Mouse (Mus musculus) embryonic fibroblast, embryonic 13.5 days (primary cell): ENCODE results near the gene Tbl1x. TPM values are rescaled to one million over a fixed set of nuclear protein-coding genes. Genes with fewer than 3 reads are reported as not detected.

Experiments used
- H3K27ac ChIP-seq: 2 replicates; pipeline ENCODE4 v1.5.1; 2012; ENCODE audit warnings: low read length, control low read depth, inconsistent platforms; ENCODE audit not compliant: insufficient read depth
- H3K4me1 ChIP-seq: 2 replicates; pipeline ENCODE4 v1.6.1; 2011; ENCODE audit warnings: low read length; ENCODE audit not compliant: control insufficient read depth, insufficient read depth
- H3K4me3 ChIP-seq: 2 replicates; pipeline ENCODE4 v1.5.1; 2011; ENCODE audit warnings: mild to moderate bottlenecking, control low read depth, low read length; ENCODE audit not compliant: insufficient read depth
- CTCF ChIP-seq: IDR thresholded peaks from 2 replicates; pipeline ENCODE4 v1.5.1; 2011; ENCODE audit warnings: mild to moderate bottlenecking, control low read depth, low read length, moderate library complexity, borderline replicate concordance; ENCODE audit not compliant: insufficient read depth
- POLR2A ChIP-seq: IDR thresholded peaks from 2 replicates; pipeline ENCODE4 v1.6.1; 2011; ENCODE audit warnings: low read depth, mild to moderate bottlenecking, control low read depth, low read length, moderate library complexity
- polyA plus RNA-seq: library from polyadenylated mRNA; stranded (reverse); fragments of >200 nt; gene quantifications from 2 replicates; pipeline ENCODE4 v1.2.4, GENCODE M21; 2011; ENCODE audit warnings: low read depth; ENCODE audit not compliant: missing spikeins, insufficient read length

The Tbl1x gene
- polyA plus RNA-seq, 1 experiment: 98.7 TPM

GRCm38 (mm10) chrX:77603496-77604258 is 92.9 kb downstream of the Tbl1x start:
- TF ChIP-seq POLR2A (no peak), CTCF (no peak)
- no peak overlapping the region for H3K27ac ChIP-seq
- no peak overlapping the region for H3K4me3 ChIP-seq
- H3K4me1 ChIP-seq: no peaks in the 10 kb centered on the region; the same call in 1 of the 2 replicates

- H3K27ac ChIP-seq: no peak overlapping the region
- no peak for TF ChIP-seq POLR2A
- TF ChIP-seq CTCF: no peak
- H3K4me3 ChIP-seq: no peak overlapping the region
- no peaks in the 10 kb centered on the region for H3K4me1 ChIP-seq
These were observed 96.7 kb downstream of the Tbl1x start for GRCm38 (mm10) chrX:77607488-77607887.

- no peak for TF ChIP-seq POLR2A
- no peak for TF ChIP-seq CTCF
- no peak overlapping the region for H3K27ac ChIP-seq
- no peaks in the 10 kb centered on the region for H3K4me1 ChIP-seq
- no peak overlapping the region for H3K4me3 ChIP-seq
These were observed 98.3 kb downstream of the Tbl1x start for GRCm38 (mm10) chrX:77608947-77609703.

- H3K4me1 ChIP-seq: no peaks in the 10 kb centered on the region
- H3K4me3 ChIP-seq: no peak overlapping the region
- no peak overlapping the region for H3K27ac ChIP-seq
- no peak for TF ChIP-seq CTCF
- TF ChIP-seq POLR2A: no peak
These were observed 101.1 kb downstream of the Tbl1x start for GRCm38 (mm10) chrX:77611938-77612337.

- Histone ChIP-seq H3K4me1 (no peaks in the 10 kb centered on the region), H3K27ac (no peak overlapping the region), H3K4me3 (no peak overlapping the region)
- TF ChIP-seq CTCF (no peak), POLR2A (no peak)
These were observed 102.2 kb downstream of the Tbl1x start for GRCm38 (mm10) chrX:77613041-77613440.

- Histone ChIP-seq H3K4me3 (no peak overlapping the region), H3K27ac (peak overlapping the region; percentile 52), H3K4me1 (peaks cover 2% of the 10 kb centered on the region; the same call in 1 of the 2 replicates)
- no peak for TF ChIP-seq CTCF
- no peak for TF ChIP-seq POLR2A
These were observed 105.0 kb downstream of the Tbl1x start for GRCm38 (mm10) chrX:77615735-77616293.

GRCm38 (mm10) chrX:77617368-77618144 is 106.7 kb downstream of the Tbl1x start:
- TF ChIP-seq POLR2A (no peak), CTCF (no peak)
- H3K4me3 ChIP-seq: no peak overlapping the region
- peak overlapping the region; percentile 95 for H3K27ac ChIP-seq
- peaks cover 2% of the 10 kb centered on the region; the same call in 1 of the 2 replicates for H3K4me1 ChIP-seq

- H3K27ac ChIP-seq: no peak overlapping the region
- H3K4me1 ChIP-seq: no peaks in the 10 kb centered on the region
- no peak overlapping the region for H3K4me3 ChIP-seq
- no peak for TF ChIP-seq POLR2A
- TF ChIP-seq CTCF: no peak
These were observed 119.6 kb downstream of the Tbl1x start for GRCm38 (mm10) chrX:77630439-77630838.

GRCm38 (mm10) chrX:77636499-77636898 is 125.7 kb downstream of the Tbl1x start:
- no peak overlapping the region for H3K4me3 ChIP-seq
- H3K4me1 ChIP-seq: no peaks in the 10 kb centered on the region
- TF ChIP-seq POLR2A: no peak
- TF ChIP-seq CTCF: no peak
- no peak overlapping the region for H3K27ac ChIP-seq
